Mouse (Mus musculus) bone marrow, adult 2 months (tissue): ENCODE results near the gene Gm10964.
"Not testable (repeated sequence)": the region's sequence is repeated elsewhere in the genome, so short reads cannot be mapped to it uniquely, and the experiment has no call there.

Source experiments
- CTCF ChIP-seq: fragments of 200-500 bp; IDR thresholded peaks from 2 replicates; pipeline ENCODE4 v1.5.1; 2011; ENCODE audit warnings: low read length, control low read depth; ENCODE audit not compliant: control insufficient read depth, insufficient read depth
- POLR2A ChIP-seq: fragments of 200-500 bp; IDR thresholded peaks from 2 replicates; pipeline ENCODE4 v1.6.1; 2011; ENCODE audit warnings: low read depth, mild to moderate bottlenecking, control low read depth, low read length, borderline replicate concordance; ENCODE audit not compliant: control insufficient read depth

DNA sequence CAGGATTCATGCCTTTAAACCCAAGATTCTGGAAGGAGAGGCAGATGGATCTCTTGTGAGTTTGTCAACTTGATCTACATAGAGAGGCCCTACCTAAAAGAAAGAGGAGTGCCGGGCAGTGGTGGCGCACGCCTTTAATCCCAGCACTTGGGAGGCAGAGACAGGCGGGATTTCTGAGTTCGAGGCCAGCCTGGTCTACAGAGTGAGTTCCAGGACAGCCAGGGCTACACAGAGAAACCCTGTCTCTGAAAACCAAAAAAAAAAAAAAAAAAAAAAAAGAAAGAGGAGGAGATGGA is 52.9 kb downstream of the Gm10964 start:
- not testable (repeated sequence) for TF ChIP-seq CTCF, POLR2A
